Comparison of ENCODE assay signal across 8 mouse cellular contexts in genomic region chr11:60301588-60302208, GRCm38 (mm10). TPM values are rescaled to one million over a fixed set of nuclear protein-coding genes. Genes with fewer than 3 reads are reported as not detected.
A peak's percentile ranks its signal among the peaks of the same experiment; 100 is the strongest.
DNase-seq lines count a peak whose midpoint lies in the region; ATAC-seq and TF ChIP-seq lines count a peak whose summit lies in the region.

No protein-coding gene starts in this region.

- no peak for TF ChIP-seq CTCF in left cerebral cortex, adult 2 months (IDR thresholded peaks at IDR 0.05)

- ATAC-seq in embryonic facial prominence, embryonic 14.5 days (ENCODE audit: low read depth) = peak; percentile 68; the same call in 1 of the 2 replicates
- peak; percentile 40; the same call in 1 of the 2 replicates for ATAC-seq in intestine, embryonic 15.5 days
- ATAC-seq in neural tube, embryonic 15.5 days (ENCODE audit: low FRiP score) = no peak

- no peaks in the 10 kb centered on the region for H3K36me3 ChIP-seq in embryonic facial prominence, embryonic 14.5 days (ENCODE audit: control insufficient read depth, insufficient read depth, low read length)
- H3K36me3 ChIP-seq in intestine, embryonic 15.5 days = no peaks in the 10 kb centered on the region
- no peaks in the 10 kb centered on the region for H3K36me3 ChIP-seq in neural tube, embryonic 15.5 days

- H3K9me3 ChIP-seq in embryonic facial prominence, embryonic 14.5 days (ENCODE audit: control insufficient read depth, low read length) = no peaks in the 10 kb centered on the region
- H3K9me3 ChIP-seq in intestine, embryonic 15.5 days = no peaks in the 10 kb centered on the region
- no peaks in the 10 kb centered on the region for H3K9me3 ChIP-seq in neural tube, embryonic 15.5 days (replicated peaks)

- no peaks in the 10 kb centered on the region for H3K4me1 ChIP-seq in embryonic facial prominence, embryonic 14.5 days (ENCODE audit: control insufficient read depth, insufficient read depth, low read length)
- H3K4me1 ChIP-seq in intestine, embryonic 15.5 days (replicated peaks) = peaks cover 15% of the 10 kb centered on the region
- peaks cover 47% of the 10 kb centered on the region for H3K4me1 ChIP-seq in neural tube, embryonic 15.5 days

- DNase-seq in left cerebral cortex, adult 2 months (ENCODE audit: extremely low spot score in 1 of 2, low spot score in 2 of 2) = no peak
- DNase-seq in left cerebral cortex, postnatal 36 days (ENCODE audit: low spot score in 2 of 2) = no peak
- DNase-seq in embryonic facial prominence, embryonic 14.5 days (ENCODE audit: low spot score) = peak; percentile 57
- no peak for DNase-seq in cerebellum, postnatal 25 days
- no peak for DNase-seq in cerebellum, postnatal 10 days
- DNase-seq in adipocyte (ENCODE audit: low spot score) = no peak

- no peak overlapping the region for H3K4me3 ChIP-seq in left cerebral cortex, adult 2 months
- no peak overlapping the region for H3K4me3 ChIP-seq in embryonic facial prominence, embryonic 14.5 days (ENCODE audit: low read depth, low read length)
- no peak overlapping the region for H3K4me3 ChIP-seq in intestine, embryonic 15.5 days (replicated peaks)
- H3K4me3 ChIP-seq in neural tube, embryonic 15.5 days (replicated peaks) = no peak overlapping the region

- no peaks in the 10 kb centered on the region for H3K27me3 ChIP-seq in embryonic facial prominence, embryonic 14.5 days (replicated peaks; ENCODE audit: control insufficient read depth, insufficient read depth, low read length)
- H3K27me3 ChIP-seq in intestine, embryonic 15.5 days (replicated peaks) = no peaks in the 10 kb centered on the region
- no peaks in the 10 kb centered on the region for H3K27me3 ChIP-seq in neural tube, embryonic 15.5 days (replicated peaks)

- 44% methylated on average over 5 of the region's 5 CpGs for WGBS in embryonic facial prominence, embryonic 14.5 days
- 64% methylated on average over 5 of the region's 5 CpGs for WGBS in intestine, embryonic 15.5 days
- WGBS in neural tube, embryonic 15.5 days = 21% methylated on average over 5 of the region's 5 CpGs

- H3K9ac ChIP-seq in embryonic facial prominence, embryonic 14.5 days (ENCODE audit: low read depth, low read length) = peak overlapping the region; percentile 19; the same call in 1 of the 2 replicates
- H3K9ac ChIP-seq in intestine, embryonic 15.5 days = peak overlapping the region; percentile 34
- peak overlapping the region; percentile 30; the same call in 1 of the 2 replicates for H3K9ac ChIP-seq in neural tube, embryonic 15.5 days (replicated peaks)

- intact Hi-C loops in left cerebral cortex, adult 2 months (cut with DNase I) = no loop called here
- intact Hi-C loops in left cerebral cortex, postnatal 36 days (cut with DNase I) = loop anchor here (5.0 kb wide), 2 partner anchors 36 to 51 kb away; partner anchors contain the start of genes Drc3 and Tom1l2

- H3K27ac ChIP-seq in left cerebral cortex, adult 2 months = peak overlapping the region; percentile 76
- peak overlapping the region; percentile 50; the same call in 1 of the 2 replicates for H3K27ac ChIP-seq in embryonic facial prominence, embryonic 14.5 days (replicated peaks; ENCODE audit: low read depth, low read length)
- H3K27ac ChIP-seq in intestine, embryonic 15.5 days = peak overlapping the region; percentile 77
- peak overlapping the region; percentile 78 for H3K27ac ChIP-seq in neural tube, embryonic 15.5 days (replicated peaks)

- H3K4me2 ChIP-seq in embryonic facial prominence, embryonic 14.5 days (ENCODE audit: low read depth, low read length) = no peak overlapping the region
- H3K4me2 ChIP-seq in intestine, embryonic 15.5 days (replicated peaks) = no peak overlapping the region
- no peak overlapping the region for H3K4me2 ChIP-seq in neural tube, embryonic 15.5 days

RNA-seq across cellular contexts. Expression of gene Tom1l2, which starts 51.0 kb away (rescaled TPM):
- 100 to 1,000 TPM; 216 to 221 TPM for total RNA-seq in left cerebral cortex, adult 2 months (2021)
- 100 to 1,000 TPM; 216 to 221 TPM for total RNA-seq in left cerebral cortex, postnatal 36 days (2021)
- polyA plus RNA-seq in embryonic facial prominence, embryonic 14.5 days (2014; fragmentation: Nextera tagmentation; extraction: Ambion mirVana) = 21.8 and 23.4 TPM in 2 replicates
- 22.3 and 27.1 TPM in 2 replicates for polyA plus RNA-seq in intestine, embryonic 15.5 days (2015; fragmentation: Nextera tagmentation; extraction: Ambion mirVana)
- polyA plus RNA-seq in neural tube, embryonic 15.5 days (2015; fragmentation: Nextera tagmentation; extraction: Ambion mirVana) = 66.3 and 68.9 TPM in 2 replicates

RNA-seq across cellular contexts. Expression of gene Drc3, which starts 51.4 kb away (rescaled TPM):
- 10 to 100 TPM; 11.7 to 12.5 TPM for total RNA-seq in left cerebral cortex, adult 2 months (2021)
- 10 to 100 TPM in 1 of 2 experiments, 1 to 10 TPM in 1; 9.6 to 12.3 TPM for total RNA-seq in left cerebral cortex, postnatal 36 days (2021)
- polyA plus RNA-seq in embryonic facial prominence, embryonic 14.5 days (2014; fragmentation: Nextera tagmentation; extraction: Ambion mirVana) = 4.2 and 7.9 TPM in 2 replicates
- 1.9 and 2.1 TPM in 2 replicates for polyA plus RNA-seq in intestine, embryonic 15.5 days (2015; fragmentation: Nextera tagmentation; extraction: Ambion mirVana)
- 5.3 and 6.2 TPM in 2 replicates for polyA plus RNA-seq in neural tube, embryonic 15.5 days (2015; fragmentation: Nextera tagmentation; extraction: Ambion mirVana)
